Mouse (Mus musculus): Measurements from ENCODE around the gene Angptl6. TPM values are rescaled to one million over a fixed set of nuclear protein-coding genes. Genes with fewer than 3 reads are reported as not detected.

Angptl6 gene
- polyA plus RNA-seq, 1 experiment from 2014 or later = 7.2 TPM

DNA sequence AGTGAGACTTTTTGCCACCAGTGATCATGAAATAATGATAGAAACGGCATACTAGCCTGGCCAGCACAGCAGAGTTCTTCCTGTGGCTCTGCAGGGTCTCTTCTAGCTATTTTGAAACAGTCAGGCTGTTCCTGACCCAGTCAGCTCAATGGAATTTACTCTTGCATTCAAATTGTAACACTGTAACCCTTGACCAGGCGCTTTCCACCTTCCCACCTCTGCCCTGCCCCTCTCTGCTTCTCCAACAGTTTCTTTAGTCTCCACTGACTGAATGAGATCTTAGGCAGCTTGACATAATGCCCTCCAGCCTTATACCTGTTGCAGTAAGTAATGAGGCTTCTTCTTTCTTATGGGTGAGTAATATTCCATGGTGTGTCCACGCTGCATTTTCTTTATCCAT lies 12.6 kb downstream of the Angptl6 start:
- 62% methylated on average over 3 of the region's 3 CpGs for WGBS

DNA sequence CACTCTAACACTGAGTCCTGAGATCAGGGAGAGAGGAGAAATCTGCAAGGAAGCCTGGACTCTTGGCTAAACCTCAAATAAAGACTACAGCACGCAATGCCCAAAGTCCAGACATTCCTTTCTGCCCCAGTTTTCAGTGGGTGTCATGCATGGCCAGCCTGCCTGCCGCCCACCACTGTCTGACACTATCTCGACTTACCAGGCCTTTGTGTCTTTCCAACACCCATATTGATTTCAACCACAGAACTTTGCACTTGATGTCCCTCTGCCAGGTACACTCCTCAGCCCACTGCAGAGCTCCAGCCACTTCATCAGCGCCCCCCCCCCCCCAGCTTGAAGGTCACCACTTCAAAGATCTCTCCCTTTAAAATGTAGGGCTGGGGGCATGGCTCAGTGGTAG lies 17.3 kb downstream of the Angptl6 start:
- 0 out of 2 replicates have a peak, but pooled peaks cover under 1% of the 10 kb centered on the region for H3K27me3 ChIP-seq (ENCODE audit: control insufficient read depth, insufficient read depth, low read length)
- no peak overlapping the region for H3K9ac ChIP-seq (replicated peaks; ENCODE audit: low read depth, low read length)
- WGBS = 52% methylated on average over 4 of the region's 4 CpGs
- H3K4me3 ChIP-seq (ENCODE audit: low read depth, low read length) = no peak overlapping the region
- no peak overlapping the region for H3K27ac ChIP-seq (ENCODE audit: low read length)
- no peaks in the 10 kb centered on the region for H3K36me3 ChIP-seq (ENCODE audit: control insufficient read depth, insufficient read depth, low read length)
- H3K4me1 ChIP-seq (ENCODE audit: control insufficient read depth, insufficient read depth, low read length) = no peaks in the 10 kb centered on the region
- no peak for ATAC-seq (ENCODE audit: insufficient number of reproducible peaks, insufficient read depth, low FRiP score, low read depth)
- no peak overlapping the region for H3K4me2 ChIP-seq (replicated peaks; ENCODE audit: low read depth, low read length)
- H3K9me3 ChIP-seq (ENCODE audit: control insufficient read depth, low read depth, low read length) = no peaks in the 10 kb centered on the region

More for the DNA sequence above, 12.6 kb downstream of the Angptl6 start:
- H3K4me3 ChIP-seq (ENCODE audit: low read depth, low read length) = no peak overlapping the region
- no peak overlapping the region for H3K27ac ChIP-seq (ENCODE audit: low read length)
- no peaks in the 10 kb centered on the region for H3K36me3 ChIP-seq (ENCODE audit: control insufficient read depth, insufficient read depth, low read length)
- H3K9me3 ChIP-seq (ENCODE audit: control insufficient read depth, low read depth, low read length) = no peaks in the 10 kb centered on the region
- no peak for ATAC-seq (ENCODE audit: insufficient number of reproducible peaks, insufficient read depth, low FRiP score, low read depth)
- H3K27me3 ChIP-seq (ENCODE audit: control insufficient read depth, insufficient read depth, low read length) = peaks cover 13% of the 10 kb centered on the region; the same call in 1 of the 2 replicates
- no peak overlapping the region for H3K4me2 ChIP-seq (replicated peaks; ENCODE audit: low read depth, low read length)
- H3K4me1 ChIP-seq (ENCODE audit: control insufficient read depth, insufficient read depth, low read length) = no peaks in the 10 kb centered on the region
- no peak overlapping the region for H3K9ac ChIP-seq (replicated peaks; ENCODE audit: low read depth, low read length)

DNA sequence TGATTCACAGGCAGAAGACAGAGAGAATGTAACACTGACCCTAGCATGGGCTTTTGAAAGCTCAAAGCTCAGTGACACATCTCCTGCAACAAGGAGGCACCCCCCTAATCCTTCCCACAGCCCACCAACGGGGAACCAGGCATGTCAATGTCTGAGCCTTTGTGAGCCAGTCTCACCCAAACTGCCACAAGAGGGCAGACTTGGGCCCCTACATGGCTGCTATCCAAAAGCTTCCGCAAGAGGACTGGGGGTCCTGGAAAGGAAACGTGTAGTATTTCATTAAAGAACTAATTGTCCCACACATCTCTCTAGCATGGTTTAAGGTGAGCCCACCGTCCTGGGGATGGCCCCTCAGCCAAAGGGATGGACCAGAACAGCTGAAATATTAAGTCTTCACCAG lies 17.7 kb downstream of the Angptl6 start:
- no peaks in the 10 kb centered on the region for H3K4me1 ChIP-seq (ENCODE audit: control insufficient read depth, insufficient read depth, low read length)
- no peak overlapping the region for H3K4me2 ChIP-seq (replicated peaks; ENCODE audit: low read depth, low read length)
- WGBS = 6% methylated on average over 4 of the region's 4 CpGs
- no peak overlapping the region for H3K27ac ChIP-seq (ENCODE audit: low read length)
- no peak overlapping the region for H3K9ac ChIP-seq (replicated peaks; ENCODE audit: low read depth, low read length)
- no peaks in the 10 kb centered on the region for H3K9me3 ChIP-seq (ENCODE audit: control insufficient read depth, low read depth, low read length)
- H3K36me3 ChIP-seq (ENCODE audit: control insufficient read depth, insufficient read depth, low read length) = no peaks in the 10 kb centered on the region
- no peaks in the 10 kb centered on the region for H3K27me3 ChIP-seq (ENCODE audit: control insufficient read depth, insufficient read depth, low read length)
- ATAC-seq (ENCODE audit: insufficient number of reproducible peaks, insufficient read depth, low FRiP score, low read depth) = no peak
- H3K4me3 ChIP-seq (ENCODE audit: low read depth, low read length) = no peak overlapping the region

DNA sequence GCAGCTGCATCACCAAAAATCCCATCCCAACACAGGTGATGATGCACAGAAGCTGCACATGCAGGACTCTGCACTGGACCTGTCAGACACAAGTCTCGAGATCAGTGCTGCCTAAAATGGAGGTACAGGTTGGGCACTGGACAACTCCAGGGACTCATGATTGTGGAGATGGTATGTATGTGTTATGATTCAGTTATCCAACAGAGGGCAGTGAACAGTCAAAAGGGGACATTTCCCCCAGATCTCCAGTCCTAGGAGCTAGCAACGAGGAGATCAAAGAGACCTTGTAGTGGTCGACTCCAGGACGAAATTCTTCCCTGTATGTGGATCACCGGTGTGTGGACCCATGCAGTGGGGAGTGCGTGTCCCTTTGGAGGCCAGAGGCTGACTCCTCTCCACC lies 19.6 kb downstream of the Angptl6 start:
- Histone ChIP-seq H3K27me3 (ENCODE audit: control insufficient read depth, insufficient read depth, low read length) (no peaks in the 10 kb centered on the region), H3K9ac (replicated peaks; ENCODE audit: low read depth, low read length) (no peak overlapping the region), H3K4me2 (replicated peaks; ENCODE audit: low read depth, low read length) (no peak overlapping the region), H3K4me3 (ENCODE audit: low read depth, low read length) (no peak overlapping the region), H3K4me1 (ENCODE audit: control insufficient read depth, insufficient read depth, low read length) (no peaks in the 10 kb centered on the region), H3K36me3 (ENCODE audit: control insufficient read depth, insufficient read depth, low read length) (no peaks in the 10 kb centered on the region), H3K9me3 (ENCODE audit: control insufficient read depth, low read depth, low read length) (no peaks in the 10 kb centered on the region), H3K27ac (ENCODE audit: low read length) (no peak overlapping the region)
- ATAC-seq (ENCODE audit: insufficient number of reproducible peaks, insufficient read depth, low FRiP score, low read depth) = no peak
- WGBS = 50% methylated on average over 6 of the region's 6 CpGs

DNA sequence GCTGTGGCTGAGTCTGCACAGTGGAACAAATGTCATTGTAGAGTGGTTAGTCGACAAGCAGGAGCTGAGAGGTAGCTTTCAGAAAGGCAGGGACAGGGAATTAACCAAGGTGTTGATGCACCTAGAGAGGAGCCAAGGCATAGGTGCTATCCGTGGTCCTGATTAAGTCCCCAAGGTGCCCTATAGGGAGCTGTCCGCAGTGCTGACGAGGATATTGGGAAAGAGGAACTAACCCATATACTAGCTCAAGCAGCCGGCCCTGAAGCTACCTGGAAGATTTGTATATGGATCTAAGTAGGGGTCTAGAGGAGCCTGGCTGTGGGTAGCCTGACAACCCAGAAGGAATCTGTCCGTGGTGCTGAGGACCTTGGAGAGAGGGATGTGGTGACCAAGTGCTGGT lies 22.4 kb downstream of the Angptl6 start:
- no peak overlapping the region for H3K27ac ChIP-seq (ENCODE audit: low read length)
- H3K36me3 ChIP-seq (ENCODE audit: control insufficient read depth, insufficient read depth, low read length) = no peaks in the 10 kb centered on the region
- no peak overlapping the region for H3K4me3 ChIP-seq (ENCODE audit: low read depth, low read length)
- no peaks in the 10 kb centered on the region for H3K4me1 ChIP-seq (ENCODE audit: control insufficient read depth, insufficient read depth, low read length)
- WGBS = 9% methylated on average over 6 of the region's 6 CpGs
- no peaks in the 10 kb centered on the region for H3K27me3 ChIP-seq (ENCODE audit: control insufficient read depth, insufficient read depth, low read length)
- H3K9me3 ChIP-seq (ENCODE audit: control insufficient read depth, low read depth, low read length) = no peaks in the 10 kb centered on the region
- no peak overlapping the region for H3K4me2 ChIP-seq (replicated peaks; ENCODE audit: low read depth, low read length)
- no peak for ATAC-seq (ENCODE audit: insufficient number of reproducible peaks, insufficient read depth, low FRiP score, low read depth)
- no peak overlapping the region for H3K9ac ChIP-seq (replicated peaks; ENCODE audit: low read depth, low read length)

DNA sequence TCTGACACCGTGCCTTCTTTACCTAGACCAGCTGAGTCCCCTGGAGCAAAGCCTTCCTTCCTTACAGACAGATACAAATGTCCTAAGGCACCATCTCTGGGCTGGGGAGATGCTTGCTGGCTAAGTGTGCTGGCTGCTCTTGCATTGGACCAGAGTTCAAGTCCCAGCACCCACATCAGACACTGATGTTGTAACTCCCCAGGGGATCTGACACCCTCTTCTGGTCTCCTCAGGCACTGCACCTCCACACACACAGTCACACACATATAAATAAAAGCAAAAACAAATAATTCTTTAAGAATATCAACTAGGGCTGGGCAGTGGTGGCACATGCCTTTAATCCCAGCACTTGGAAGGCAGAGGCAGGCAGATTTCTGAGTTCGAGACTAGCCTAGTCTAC lies 29.3 kb downstream of the Angptl6 start:
- Histone ChIP-seq H3K27me3 (ENCODE audit: control insufficient read depth, insufficient read depth, low read length) (no peaks in the 10 kb centered on the region), H3K4me1 (ENCODE audit: control insufficient read depth, insufficient read depth, low read length) (no peaks in the 10 kb centered on the region), H3K9ac (replicated peaks; ENCODE audit: low read depth, low read length) (no peak overlapping the region), H3K4me2 (replicated peaks; ENCODE audit: low read depth, low read length) (no peak overlapping the region), H3K36me3 (ENCODE audit: control insufficient read depth, insufficient read depth, low read length) (no peaks in the 10 kb centered on the region), H3K27ac (ENCODE audit: low read length) (no peak overlapping the region), H3K4me3 (ENCODE audit: low read depth, low read length) (no peak overlapping the region), H3K9me3 (ENCODE audit: control insufficient read depth, low read depth, low read length) (no peaks in the 10 kb centered on the region)
- 82% methylated on average over 2 of the region's 2 CpGs for WGBS
- ATAC-seq (ENCODE audit: insufficient number of reproducible peaks, insufficient read depth, low FRiP score, low read depth) = no peak

DNA sequence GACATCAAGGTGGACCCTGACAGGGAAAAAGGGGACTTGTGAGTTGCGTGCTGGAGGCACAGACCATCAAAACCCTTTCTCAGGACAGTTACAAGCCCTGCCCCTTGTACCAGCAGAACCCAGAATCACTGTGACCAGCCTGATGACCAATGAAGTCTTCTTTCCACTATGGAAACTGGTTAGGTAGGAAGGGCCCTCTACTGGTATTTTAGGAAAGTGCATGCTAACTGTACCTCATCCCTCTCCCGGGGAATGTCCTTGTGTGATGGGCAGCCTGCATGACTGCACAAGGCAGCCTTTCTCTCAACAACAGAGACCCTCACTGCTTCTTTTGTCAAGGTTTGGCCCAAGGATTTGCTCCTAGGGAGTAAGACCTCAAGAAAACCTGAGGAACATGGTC lies 36.9 kb downstream of the Angptl6 start:
- no peak overlapping the region for H3K4me3 ChIP-seq (ENCODE audit: low read depth, low read length)

DNA sequence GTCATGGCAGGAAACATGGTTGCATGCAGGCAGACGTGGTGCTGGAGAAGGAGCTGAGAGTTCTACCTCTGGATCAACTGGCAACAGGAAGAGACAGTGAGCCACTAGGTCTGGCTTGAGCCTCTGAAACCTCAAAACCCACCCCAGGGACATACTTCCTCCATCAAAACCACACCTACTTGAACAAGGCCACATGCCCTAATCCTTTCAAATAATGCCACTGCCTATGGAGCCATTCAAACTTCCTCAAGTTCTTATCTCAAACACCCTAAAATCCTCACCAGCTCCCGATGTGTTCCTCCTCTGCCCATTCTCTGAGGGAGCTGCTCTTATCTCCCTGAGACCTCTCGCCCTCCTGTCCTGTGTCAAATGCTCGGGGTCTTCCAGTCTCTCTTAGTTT lies 37.3 kb downstream of the Angptl6 start:
- Histone ChIP-seq H3K9ac (replicated peaks; ENCODE audit: low read depth, low read length) (no peak overlapping the region), H3K9me3 (ENCODE audit: control insufficient read depth, low read depth, low read length) (no peaks in the 10 kb centered on the region), H3K4me3 (ENCODE audit: low read depth, low read length) (no peak overlapping the region), H3K4me1 (ENCODE audit: control insufficient read depth, insufficient read depth, low read length) (no peaks in the 10 kb centered on the region), H3K4me2 (replicated peaks; ENCODE audit: low read depth, low read length) (no peak overlapping the region), H3K36me3 (ENCODE audit: control insufficient read depth, insufficient read depth, low read length) (no peaks in the 10 kb centered on the region), H3K27me3 (ENCODE audit: control insufficient read depth, insufficient read depth, low read length) (no peaks in the 10 kb centered on the region), H3K27ac (ENCODE audit: low read length) (no peak overlapping the region)
- no peak for ATAC-seq (ENCODE audit: insufficient number of reproducible peaks, insufficient read depth, low FRiP score, low read depth)
- 59% methylated on average over 4 of the region's 4 CpGs for WGBS

More for the DNA sequence above, 36.9 kb downstream of the Angptl6 start:
- ATAC-seq (ENCODE audit: insufficient number of reproducible peaks, insufficient read depth, low FRiP score, low read depth) = no peak
- no peaks in the 10 kb centered on the region for H3K4me1 ChIP-seq (ENCODE audit: control insufficient read depth, insufficient read depth, low read length)
- H3K4me2 ChIP-seq (replicated peaks; ENCODE audit: low read depth, low read length) = no peak overlapping the region
- no peaks in the 10 kb centered on the region for H3K9me3 ChIP-seq (ENCODE audit: control insufficient read depth, low read depth, low read length)
- WGBS = 23% methylated on average over 2 of the region's 2 CpGs
- no peak overlapping the region for H3K9ac ChIP-seq (replicated peaks; ENCODE audit: low read depth, low read length)
- no peak overlapping the region for H3K27ac ChIP-seq (ENCODE audit: low read length)
- H3K27me3 ChIP-seq (ENCODE audit: control insufficient read depth, insufficient read depth, low read length) = no peaks in the 10 kb centered on the region
- no peaks in the 10 kb centered on the region for H3K36me3 ChIP-seq (ENCODE audit: control insufficient read depth, insufficient read depth, low read length)

DNA sequence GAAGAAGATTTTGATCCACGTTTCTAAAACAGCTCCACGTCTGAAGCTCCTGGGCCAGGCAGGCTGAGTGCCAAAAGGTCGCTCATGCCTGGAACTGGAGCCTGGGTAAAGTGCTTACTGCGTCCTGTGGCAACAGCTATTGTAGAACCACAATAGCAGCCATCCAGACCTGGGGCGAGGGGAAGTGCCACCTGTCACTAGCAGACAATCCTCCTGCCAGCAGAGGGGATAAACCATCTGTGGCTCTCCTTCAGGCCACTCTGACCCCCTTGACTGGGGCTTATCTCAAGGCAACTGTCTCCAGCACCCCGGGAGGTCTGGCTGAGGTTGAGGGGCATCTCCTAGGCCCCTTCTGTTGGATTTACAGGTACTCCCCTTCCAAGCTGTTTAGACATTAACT lies 40.6 kb downstream of the Angptl6 start:
- no peaks in the 10 kb centered on the region for H3K9me3 ChIP-seq (ENCODE audit: control insufficient read depth, low read depth, low read length)
- no peak overlapping the region for H3K4me2 ChIP-seq (replicated peaks; ENCODE audit: low read depth, low read length)
- no peaks in the 10 kb centered on the region for H3K36me3 ChIP-seq (ENCODE audit: control insufficient read depth, insufficient read depth, low read length)
- no peaks in the 10 kb centered on the region for H3K4me1 ChIP-seq (ENCODE audit: control insufficient read depth, insufficient read depth, low read length)
- ATAC-seq (ENCODE audit: insufficient number of reproducible peaks, insufficient read depth, low FRiP score, low read depth) = no peak
- H3K27me3 ChIP-seq (ENCODE audit: control insufficient read depth, insufficient read depth, low read length) = no peaks in the 10 kb centered on the region
- H3K9ac ChIP-seq (replicated peaks; ENCODE audit: low read depth, low read length) = no peak overlapping the region
- no peak overlapping the region for H3K4me3 ChIP-seq (ENCODE audit: low read depth, low read length)
- WGBS = 63% methylated on average over 6 of the region's 6 CpGs
- no peak overlapping the region for H3K27ac ChIP-seq (ENCODE audit: low read length)

Measured in stomach, embryonic 14.5 days (tissue).